Mouse (Mus musculus): Measurements from ENCODE around the gene Klhl7.

DNA sequence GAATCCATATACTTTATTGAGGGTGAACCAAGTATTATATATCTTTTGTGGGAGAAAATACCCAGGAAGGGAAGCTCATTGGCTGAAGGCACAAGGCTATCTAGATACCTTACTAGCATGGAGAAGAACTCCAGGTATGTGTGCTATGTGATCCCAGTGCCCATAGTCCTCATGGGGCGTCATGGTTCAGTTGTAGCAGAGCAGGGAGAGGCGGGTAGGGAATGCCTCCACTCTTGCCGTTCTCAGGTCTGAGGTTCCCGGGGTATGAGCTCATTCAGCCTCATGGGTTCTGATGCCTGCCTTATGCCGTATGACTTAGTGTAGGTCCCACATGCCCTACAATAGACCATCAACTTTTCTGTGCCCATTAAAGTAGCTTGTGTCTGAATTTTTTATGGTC is 4.5 kb upstream of the Klhl7 start:
- TF ChIP-seq CTCF (IDR thresholded peaks at IDR 0.05; ENCODE audit: low read depth, low read length): no peak
- TF ChIP-seq TAL1 (conservative IDR thresholded peaks at IDR 0.05; ENCODE audit: low read depth, low read length): no peak
